In genomic region chr4:107434356-107435237, GRCm38 (mm10) we compare ENCODE assay signal across 8 mouse cellular contexts. TPM values are rescaled to one million over a fixed set of nuclear protein-coding genes. Genes with fewer than 3 reads are reported as not detected.
DNase-seq lines count a peak whose midpoint lies in the region; ATAC-seq and TF ChIP-seq lines count a peak whose summit lies in the region.

Gene Glis1, plus strand, starts transcription at chr4:107434591.

- no peaks in the 10 kb centered on the region for H3K4me1 ChIP-seq in ES-Bruce4 (ENCODE audit: control insufficient read depth, insufficient read depth, low read length)
- H3K4me1 ChIP-seq in forebrain, postnatal 0 days (ENCODE audit: insufficient read depth) = peaks cover 4% of the 10 kb centered on the region; the same call in 1 of the 2 replicates
- 0 out of 2 replicates have a peak, but pooled peaks cover 3% of the 10 kb centered on the region for H3K4me1 ChIP-seq in lung, adult 2 months (ENCODE audit: control insufficient read depth, insufficient read depth, low read length)

- no peaks in the 10 kb centered on the region for H3K36me3 ChIP-seq in ES-Bruce4 (ENCODE audit: control insufficient read depth, insufficient read depth, low read length, poor library complexity, severe bottlenecking)
- H3K36me3 ChIP-seq in forebrain, postnatal 0 days (ENCODE audit: insufficient read depth) = no peaks in the 10 kb centered on the region

- no peak for TF ChIP-seq POLR2A in ES-Bruce4 (IDR thresholded peaks at IDR 0.05; ENCODE audit: insufficient read depth, low read length)
- no peak for TF ChIP-seq POLR2A in lung, adult 2 months (IDR thresholded peaks at IDR 0.05; ENCODE audit: borderline replicate concordance, extremely low read depth, low read depth, low read length)

- peak within 1 kb of the TSS; percentile 80 for H3K4me3 ChIP-seq in ES-Bruce4 (ENCODE audit: low read depth, low read length)
- peak within 1 kb of the TSS; percentile 70 for H3K4me3 ChIP-seq in forebrain, postnatal 0 days (ENCODE audit: low read depth, low read length)
- peak within 1 kb of the TSS; percentile 50 for H3K4me3 ChIP-seq in lung, adult 2 months (replicated peaks; ENCODE audit: extremely low read depth, low read depth, low read length)

- peaks cover 22% of the 10 kb centered on the region for H3K27me3 ChIP-seq in ES-Bruce4 (ENCODE audit: control insufficient read depth, insufficient read depth, low read length, poor library complexity, severe bottlenecking)
- peaks cover 24% of the 10 kb centered on the region for H3K27me3 ChIP-seq in forebrain, postnatal 0 days (ENCODE audit: insufficient read depth, low read length)

- peak within 1 kb of the TSS; percentile 92 for H3K4me2 ChIP-seq in forebrain, postnatal 0 days (ENCODE audit: low read depth)

- WGBS in forebrain, postnatal 0 days = 3% methylated on average over 95 of the region's 112 CpGs
- 1% methylated on average over 110 of the region's 112 CpGs for WGBS in lung, adult 2 months

- peak within 1 kb of the TSS; percentile 76 for H3K9ac ChIP-seq in ES-Bruce4 (ENCODE audit: low read depth, poor library complexity, severe bottlenecking)
- H3K9ac ChIP-seq in forebrain, postnatal 0 days = peak within 1 kb of the TSS; percentile 65

- H3K27ac ChIP-seq in ES-Bruce4 (ENCODE audit: insufficient read depth, low read length) = no peak within 1 kb of the TSS
- H3K27ac ChIP-seq in forebrain, postnatal 0 days (ENCODE audit: low read depth, low read length) = no peak within 1 kb of the TSS

- ATAC-seq in forebrain, postnatal 0 days = peak; percentile 88

- DNase-seq in adrenal gland, postnatal 14 days = peak; percentile 83
- DNase-seq in forebrain, postnatal 0 days = peak; percentile 70
- DNase-seq in heart, postnatal 25 days (ENCODE audit: low spot score) = peak; percentile 27
- peak; percentile 31 to 54 for DNase-seq in layer of hippocampus, adult 18-20 months (ENCODE audit: low spot score in 2 of 2)
- DNase-seq in lung, adult 2 months = peak; percentile 46
- peak; percentile 33 for DNase-seq in ovary, postnatal 14 days (ENCODE audit: low spot score)
- DNase-seq in natural killer cell, adult 2 months (ENCODE audit: low spot score in 2 of 2) = no peak

- TF ChIP-seq CTCF in ES-Bruce4 (IDR thresholded peaks at IDR 0.05; ENCODE audit: low read depth, low read length) = no peak
- no peak for TF ChIP-seq CTCF in forebrain, postnatal 0 days (IDR thresholded peaks at IDR 0.05; ENCODE audit: low read depth)
- no peak for TF ChIP-seq CTCF in lung, adult 2 months (IDR thresholded peaks at IDR 0.05; ENCODE audit: insufficient read depth, low read length)

- H3K9me3 ChIP-seq in ES-Bruce4 (replicated peaks; ENCODE audit: control insufficient read depth, insufficient read depth, low read length, poor library complexity, severe bottlenecking) = no peaks in the 10 kb centered on the region
- H3K9me3 ChIP-seq in forebrain, postnatal 0 days (ENCODE audit: low read length) = no peaks in the 10 kb centered on the region

- intact Hi-C loops in heart, postnatal 25 days (cut with DNase I) = no loop called here

- TF ChIP-seq EP300 in ES-Bruce4 (IDR thresholded peaks at IDR 0.05; ENCODE audit: insufficient read depth, low read depth, low read length) = no peak

RNA-seq across cellular contexts. Expression of gene Glis1, which starts in this region (rescaled TPM):
- polyA plus RNA-seq in ES-Bruce4 (2011; ENCODE audit: insufficient read depth, insufficient read length, low read depth, missing spikeins) = 0.28 and 0.79 TPM in 2 replicates
- 0.30 and 1.2 TPM in 2 replicates for total RNA-seq in adrenal gland, postnatal 14 days (2021)
- 0.43 and 1.6 TPM in 2 replicates for total RNA-seq in forebrain, postnatal 0 days (2014; rRNA removed)
- polyA plus RNA-seq in forebrain, postnatal 0 days (2015; fragmentation: Nextera tagmentation; extraction: Ambion mirVana) = 0.49 and 1.6 TPM in 2 replicates
- total RNA-seq in heart, postnatal 25 days (2021) = under 1 TPM; 0.28 to 0.42 TPM
- total RNA-seq in layer of hippocampus, adult 18-20 months (2021) = 1 to 10 TPM; 2.1 to 2.4 TPM
- polyA plus RNA-seq in lung, adult 2 months (2012; rRNA removed) = 0.33 and 0.78 TPM in 2 replicates

Comparison
In these comparisons a context has a peak if more than half of its experiments do, and no peak if none do; other contexts are left out.
1. Peak in DNase-seq in heart, postnatal 25 days; RNA of the gene not detected or under 1 TPM.
2. Peak in DNase-seq and H3K4me3 ChIP-seq in lung, adult 2 months; RNA of the gene not detected or under 1 TPM.
3. DNase-seq: peak in adrenal gland, postnatal 14 days (single experiment), forebrain, postnatal 0 days (single experiment), layer of hippocampus, adult 18-20 months (2 of 2) and ovary, postnatal 14 days (single experiment); none in natural killer cell, adult 2 months (0 of 2).
4. Peak in every context shown above with its lines, with median percentiles within 50 percentile points of each other: H3K4me3 ChIP-seq.